8 mouse cellular contexts compared by ENCODE assay signal in the genomic region with DNA sequence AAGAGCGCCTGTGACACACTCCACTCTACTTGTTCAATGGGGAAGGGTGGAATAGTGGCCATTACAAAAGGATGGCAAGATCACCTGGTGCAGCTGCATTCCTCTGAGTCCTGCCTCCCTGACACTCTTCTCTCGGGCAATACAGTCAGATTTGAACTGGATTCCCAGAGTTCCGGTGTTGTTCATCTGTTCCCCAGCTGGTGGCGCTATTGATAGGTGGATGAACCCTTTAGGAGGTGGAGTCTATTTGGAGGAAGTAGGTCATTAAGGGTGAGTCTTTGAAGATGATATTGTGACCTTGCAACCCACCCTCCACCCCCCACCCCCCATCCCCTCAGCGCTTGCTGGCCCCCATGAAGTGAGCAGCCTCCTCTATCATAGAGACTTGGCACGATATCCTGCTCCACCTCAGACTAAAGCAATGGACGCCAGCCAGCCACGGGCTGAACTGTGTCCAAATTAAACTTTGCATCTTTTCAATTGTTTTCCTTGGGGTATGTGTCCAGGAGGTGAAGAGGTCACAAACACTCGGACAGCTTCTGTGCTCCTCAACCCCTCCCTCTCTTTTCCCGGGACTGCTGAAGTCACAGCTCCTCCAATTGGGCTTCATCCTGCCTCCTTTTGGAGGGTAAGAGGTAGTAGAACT.
DNase-seq lines count a peak whose midpoint lies in the region; ATAC-seq and TF ChIP-seq lines count a peak whose summit lies in the region.

No protein-coding gene starts in this region.

- ATAC-seq in hindbrain, embryonic 12.5 days (ENCODE audit: low FRiP score) = no peak
- ATAC-seq in kidney, postnatal 0 days (replicated peaks; ENCODE audit: low FRiP score, low read depth) = no peak

- DNase-seq in hindbrain, embryonic 10.5 days (ENCODE audit: low spot score) = peak; percentile 56
- peak; percentile 28 for DNase-seq in thymus, postnatal 0 days (ENCODE audit: low spot score)
- DNase-seq in thymus, adult 18-20 months = no peak
- peak; percentile 7 for DNase-seq in c-Kit-positive CD71-positive TER-119-positive erythroid progenitor cells, embryonic 14.5 days (ENCODE audit: low spot score)
- DNase-seq in kidney, postnatal 0 days (ENCODE audit: low spot score) = peak; percentile 54
- peak; percentile 64 for DNase-seq in naive thymus-derived CD4-positive, alpha-beta T cell, adult 2 months (ENCODE audit: low read depth)
- DNase-seq in urinary bladder, postnatal 10 days (ENCODE audit: low spot score) = no peak

- H3K4me3 ChIP-seq in hindbrain, embryonic 10.5 days = no peak overlapping the region
- H3K4me3 ChIP-seq in hindbrain, embryonic 12.5 days = no peak overlapping the region
- no peak overlapping the region for H3K4me3 ChIP-seq in kidney, postnatal 0 days (replicated peaks; ENCODE audit: low read depth, low read length)

- WGBS in hindbrain, embryonic 10.5 days = 52% methylated on average over 10 of the region's 10 CpGs
- 60% methylated on average over 10 of the region's 10 CpGs for WGBS in hindbrain, embryonic 12.5 days
- whole genome bisulfite sequencing in kidney, postnatal 0 days = 58% methylated on average over 10 of the region's 10 CpGs

- no peaks in the 10 kb centered on the region for H3K36me3 ChIP-seq in hindbrain, embryonic 10.5 days
- no peaks in the 10 kb centered on the region for H3K36me3 ChIP-seq in hindbrain, embryonic 12.5 days
- H3K36me3 ChIP-seq in kidney, postnatal 0 days (ENCODE audit: insufficient read depth, low read length) = no peaks in the 10 kb centered on the region

- peaks cover 11% of the 10 kb centered on the region; the same call in 1 of the 2 replicates for H3K9me3 ChIP-seq in hindbrain, embryonic 10.5 days
- peaks cover 5% of the 10 kb centered on the region; the same call in 1 of the 2 replicates for H3K9me3 ChIP-seq in hindbrain, embryonic 12.5 days (replicated peaks)
- no peaks in the 10 kb centered on the region for H3K9me3 ChIP-seq in kidney, postnatal 0 days (replicated peaks; ENCODE audit: low read length)

- H3K4me1 ChIP-seq in hindbrain, embryonic 10.5 days (replicated peaks) = peaks cover 26% of the 10 kb centered on the region
- peaks cover 24% of the 10 kb centered on the region for H3K4me1 ChIP-seq in hindbrain, embryonic 12.5 days
- H3K4me1 ChIP-seq in kidney, postnatal 0 days (replicated peaks; ENCODE audit: insufficient read depth, low read length) = peaks cover 3% of the 10 kb centered on the region; the same call in 1 of the 2 replicates

- no peak overlapping the region for H3K9ac ChIP-seq in hindbrain, embryonic 12.5 days
- H3K9ac ChIP-seq in kidney, postnatal 0 days (ENCODE audit: low read depth, low read length) = no peak overlapping the region

- no peak overlapping the region for H3K4me2 ChIP-seq in hindbrain, embryonic 12.5 days (replicated peaks)
- H3K4me2 ChIP-seq in kidney, postnatal 0 days (ENCODE audit: low read length) = no peak overlapping the region

- H3K27me3 ChIP-seq in hindbrain, embryonic 10.5 days (ENCODE audit: insufficient read depth, poor library complexity, severe bottlenecking) = no peaks in the 10 kb centered on the region
- 0 out of 2 replicates have a peak, but pooled peaks cover 3% of the 10 kb centered on the region for H3K27me3 ChIP-seq in hindbrain, embryonic 12.5 days
- H3K27me3 ChIP-seq in kidney, postnatal 0 days (ENCODE audit: insufficient read depth, low read length) = no peaks in the 10 kb centered on the region

- peak; percentile 56 for TF ChIP-seq CTCF in kidney, postnatal 0 days (IDR thresholded peaks at IDR 0.05; ENCODE audit: low read depth)

- peak overlapping the region; percentile 50; the same call in 1 of the 2 replicates for H3K27ac ChIP-seq in hindbrain, embryonic 10.5 days
- no peak overlapping the region for H3K27ac ChIP-seq in hindbrain, embryonic 12.5 days
- no peak overlapping the region for H3K27ac ChIP-seq in kidney, postnatal 0 days

Comparison
In these comparisons a context has a peak if more than half of its experiments do, and no peak if none do; other contexts are left out.
1. DNase-seq: peak in hindbrain, embryonic 10.5 days (single experiment), thymus, postnatal 0 days (single experiment), c-Kit-positive CD71-positive TER-119-positive erythroid progenitor cells, embryonic 14.5 days (single experiment), kidney, postnatal 0 days (single experiment) and naive thymus-derived CD4-positive, alpha-beta T cell, adult 2 months (single experiment); none in thymus, adult 18-20 months (0 of 2) and urinary bladder, postnatal 10 days (single experiment).